Mouse (Mus musculus) layer of hippocampus, postnatal 36 days (tissue): ENCODE measurements around the gene Fbxo2. TPM values are rescaled to one million over a fixed set of nuclear protein-coding genes. Genes with fewer than 3 reads are reported as not detected.
A peak's percentile ranks its signal among the peaks of the same experiment; 100 is the strongest.
"Not testable (repeated sequence)": the region's sequence is repeated elsewhere in the genome, so short reads cannot be mapped to it uniquely, and the experiment has no call there.

Experiments used
- DNase-seq, 2 experiments: peaks; one replicate each; pipeline ENCODE4 v3.0.0; 2022
- total RNA-seq, 2 experiments: library from RNA; stranded (reverse); gene quantifications; 2 replicates each; pipeline ENCODE4 v1.2.3; 2021

The Fbxo2 gene
- total RNA-seq, 2 experiments from 2014 or later, result 91.4 to 102 TPM

DNA sequence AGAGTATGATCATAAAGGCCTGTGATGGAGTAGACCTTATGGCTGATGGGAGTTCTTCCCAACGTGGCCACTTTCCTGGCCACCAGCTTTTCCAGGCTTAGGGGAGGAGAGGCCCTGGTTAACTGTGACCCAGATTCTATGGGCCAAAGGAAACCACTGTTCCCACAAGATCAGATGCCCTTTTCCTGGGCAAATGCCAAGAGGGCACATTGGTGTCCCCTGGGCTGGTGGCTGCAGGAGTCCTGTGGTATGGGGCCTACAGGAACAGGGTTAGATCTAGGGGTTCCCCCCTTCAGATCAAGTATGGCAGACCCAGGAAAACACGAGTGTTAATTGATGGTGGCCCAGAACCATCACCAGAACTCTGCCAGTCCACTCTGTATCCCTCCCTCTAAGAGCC is 12.7 kb upstream of the Fbxo2 start:
- DNase-seq, result no peak

DNA sequence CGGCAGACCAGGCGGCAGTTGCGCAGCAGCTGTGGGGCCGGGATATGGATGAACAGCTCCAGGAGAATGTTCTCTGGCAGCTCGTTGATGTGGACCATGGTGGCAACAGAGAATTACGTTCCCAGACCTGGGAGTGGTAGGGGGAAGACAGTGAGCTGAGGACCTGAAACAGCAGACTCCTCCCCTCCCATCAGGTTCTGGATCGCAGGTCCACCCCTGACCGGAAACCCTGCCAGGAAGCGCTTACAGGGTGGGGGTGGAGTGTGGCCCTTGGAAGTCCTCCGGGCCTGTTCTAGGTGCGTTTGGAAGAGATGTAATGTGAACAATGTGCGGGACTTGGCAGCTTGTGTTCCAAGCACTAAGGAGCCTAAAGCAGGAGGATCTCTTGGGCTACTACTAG is 10.9 kb upstream of the Fbxo2 start:
- DNase-seq, result no peak

DNA sequence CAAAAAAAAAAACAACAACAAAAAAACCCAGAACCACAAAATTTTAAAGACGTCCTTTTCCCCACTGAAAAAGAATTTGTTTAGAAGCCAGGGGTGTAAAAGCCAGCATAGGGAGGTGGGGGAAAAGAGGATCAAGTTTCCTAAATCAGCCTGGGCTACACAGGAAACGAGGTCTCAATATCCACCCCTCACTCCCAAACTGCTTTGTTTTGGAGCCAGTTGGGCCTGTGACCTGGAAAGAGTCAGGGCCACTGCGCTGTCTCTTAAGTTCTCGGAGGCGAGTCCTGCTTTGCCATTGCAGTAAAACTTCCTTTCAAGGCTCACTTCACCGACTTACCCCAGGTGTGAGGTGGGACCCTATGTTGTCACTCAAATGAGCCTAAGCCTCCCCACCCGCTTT is 10.2 kb upstream of the Fbxo2 start:
- no peak for DNase-seq

DNA sequence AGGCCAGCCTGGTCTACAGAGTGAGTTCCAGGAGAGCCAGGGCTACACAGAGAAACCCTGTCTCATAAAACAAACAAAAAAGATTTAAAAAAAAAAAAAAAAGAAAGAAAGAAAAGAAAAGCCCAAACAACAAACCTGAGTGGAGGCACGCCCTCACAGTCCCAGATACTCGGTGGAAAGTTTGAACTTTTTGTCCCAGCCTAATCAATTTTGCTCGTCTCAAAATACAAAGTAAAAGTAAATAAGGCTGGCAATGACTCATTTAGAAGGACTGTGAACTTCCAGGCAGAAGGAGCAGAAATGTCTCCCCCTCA is 9.5 kb upstream of the Fbxo2 start:
- no peak for DNase-seq

DNA sequence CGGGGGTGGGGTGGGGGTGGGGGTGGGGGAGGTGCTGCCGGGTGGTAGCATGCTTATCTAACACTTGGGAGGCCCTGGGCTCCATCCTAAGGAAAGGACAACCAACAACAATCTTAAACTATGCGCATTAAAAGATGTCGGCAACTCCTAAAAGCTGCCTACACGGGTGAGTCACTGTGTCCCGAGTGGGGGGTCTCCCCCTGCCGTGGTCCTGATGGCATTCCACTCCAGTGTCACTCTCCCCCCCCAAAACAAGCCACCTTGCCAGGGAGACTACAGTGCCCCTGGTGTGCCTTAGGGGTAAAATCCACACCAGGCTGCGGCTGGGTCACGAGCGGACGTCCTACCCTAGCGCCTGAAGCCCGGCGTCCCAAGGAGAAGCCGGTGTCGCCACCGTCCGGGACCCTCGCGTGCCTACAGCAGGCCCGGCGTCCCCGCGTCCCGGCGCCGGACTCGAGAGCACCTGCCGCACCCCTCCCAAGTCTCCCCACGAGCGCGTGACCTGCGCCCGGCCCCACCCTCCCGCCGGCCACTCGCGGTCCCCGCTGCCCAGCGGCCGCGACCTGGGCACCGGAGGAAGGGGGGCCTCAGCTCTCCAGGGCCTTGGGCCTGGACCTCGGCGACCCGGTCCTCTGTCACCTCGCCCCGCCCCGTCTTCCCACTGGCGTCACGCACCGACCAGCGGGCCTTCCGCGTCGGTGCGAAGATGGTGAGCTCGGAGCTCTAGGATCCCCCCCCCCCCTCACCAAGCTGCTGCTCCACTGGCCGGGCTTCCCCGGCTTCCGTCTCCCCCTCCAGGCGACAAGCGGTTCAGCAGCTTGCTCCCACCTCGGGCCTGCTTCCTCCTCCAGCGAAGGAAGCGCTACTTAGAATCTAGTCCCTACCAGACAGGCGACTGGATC is 8.9 kb upstream of the Fbxo2 start, which contains the start of gene Fbxo6:
TSS of gene Fbxo6 (minus strand) at position 874 of the 902 bp plus-strand sequence.
- peak; percentile 81 for DNase-seq

DNA sequence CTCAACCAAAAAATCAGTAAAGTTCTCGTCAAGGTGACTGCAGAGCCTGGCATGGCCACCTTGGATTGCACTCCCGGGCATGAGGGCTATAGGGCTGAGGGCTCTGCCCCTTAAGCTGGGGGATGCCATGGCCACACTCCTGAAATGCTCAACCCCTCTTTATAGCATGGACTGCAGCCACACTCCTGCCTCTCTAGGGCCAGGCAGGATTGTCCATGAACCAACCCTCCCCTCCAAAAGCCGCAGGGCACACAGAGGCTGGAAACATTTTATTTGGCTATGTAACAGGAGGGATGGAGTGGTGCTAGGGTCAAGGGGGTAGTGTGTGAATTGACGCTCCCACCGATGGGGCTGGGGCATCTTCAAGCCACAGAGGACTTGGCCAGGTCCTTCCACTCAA is 7.9 kb upstream of the Fbxo2 start:
- no peak for DNase-seq

DNA sequence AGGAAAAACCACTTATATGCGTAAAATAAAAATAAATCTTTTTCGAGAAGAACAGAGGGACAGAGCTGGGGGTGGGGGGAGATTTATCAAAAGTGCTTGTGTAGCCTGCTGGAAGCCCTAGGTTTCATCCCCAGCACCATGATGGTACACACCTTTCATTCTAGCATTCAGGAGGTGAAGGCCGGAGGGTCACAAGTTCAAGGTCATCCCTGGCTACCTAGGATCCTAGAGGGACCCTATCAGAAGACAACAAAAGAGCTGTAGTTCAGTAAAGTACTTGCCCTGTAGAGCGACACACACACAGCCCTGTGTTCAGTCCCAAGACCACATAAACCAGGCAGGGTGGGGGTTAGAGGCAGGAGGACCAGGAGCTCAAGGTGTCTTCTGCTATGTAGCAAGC is 6.4 kb upstream of the Fbxo2 start:
- DNase-seq, result no peak

DNA sequence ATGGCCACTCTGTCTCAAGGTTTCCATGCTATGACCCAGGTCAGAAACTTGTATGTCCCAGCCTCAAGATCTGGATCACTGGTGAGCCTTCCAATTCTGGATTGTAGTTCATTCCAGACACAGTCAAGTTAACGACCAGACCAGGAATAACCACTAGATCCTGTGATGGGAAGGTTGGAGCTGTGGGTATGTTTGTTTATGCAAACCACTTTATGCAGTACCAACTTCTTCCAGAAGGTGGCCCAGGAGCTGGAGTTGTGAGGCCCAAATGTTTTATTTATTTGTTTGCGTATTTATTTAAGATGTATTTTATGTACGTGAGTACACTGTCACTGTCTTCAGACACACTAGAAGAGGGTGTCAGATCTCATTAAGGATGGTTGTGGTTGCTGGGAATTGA is 5.4 kb upstream of the Fbxo2 start:
- DNase-seq, result no peak

DNA sequence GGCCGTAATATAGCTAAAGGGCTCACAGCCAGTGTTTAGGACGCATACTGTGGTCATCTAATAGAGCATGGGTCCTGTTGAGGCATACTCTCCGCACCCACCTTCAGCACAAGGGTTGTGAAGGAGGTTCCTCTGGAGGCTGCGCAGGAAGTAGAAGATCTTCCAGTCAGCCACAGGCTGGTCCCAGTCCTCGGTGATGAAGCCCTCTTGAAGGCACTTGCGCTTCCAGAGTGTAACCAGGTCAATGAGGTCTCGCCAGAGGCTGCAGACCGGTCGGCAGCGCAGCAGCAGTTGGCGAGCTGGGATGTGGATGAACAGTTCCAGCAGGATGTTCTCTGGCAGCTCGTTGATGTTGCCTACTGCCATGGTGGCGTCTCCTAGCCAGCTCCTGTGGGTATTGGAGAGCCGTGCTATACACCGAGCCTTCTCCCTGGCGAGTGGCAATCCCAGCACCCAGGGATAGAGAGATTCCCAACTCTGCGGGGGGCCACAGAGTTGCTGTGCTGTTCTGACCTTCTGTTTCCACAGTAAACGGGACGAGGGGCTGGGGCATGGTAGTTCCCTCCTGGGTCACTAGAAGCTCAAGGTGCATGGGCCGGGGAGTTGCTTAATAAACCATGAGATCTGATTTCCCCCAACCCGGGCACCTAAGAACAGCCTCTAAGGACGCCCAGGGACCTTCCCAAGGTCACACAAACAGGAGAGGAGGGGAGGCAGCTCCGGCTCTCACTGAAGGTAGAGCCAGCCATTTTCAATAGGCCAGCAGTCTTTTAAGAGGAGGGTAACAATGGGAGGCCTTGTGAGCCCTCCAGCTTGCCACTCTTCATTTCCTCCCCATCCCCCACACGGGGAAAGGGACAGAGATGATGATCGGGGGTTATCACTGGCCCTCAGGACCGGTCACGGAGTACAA is 1.7 kb upstream of the Fbxo2 start:
- DNase-seq, result peak; percentile 56 to 61

DNA sequence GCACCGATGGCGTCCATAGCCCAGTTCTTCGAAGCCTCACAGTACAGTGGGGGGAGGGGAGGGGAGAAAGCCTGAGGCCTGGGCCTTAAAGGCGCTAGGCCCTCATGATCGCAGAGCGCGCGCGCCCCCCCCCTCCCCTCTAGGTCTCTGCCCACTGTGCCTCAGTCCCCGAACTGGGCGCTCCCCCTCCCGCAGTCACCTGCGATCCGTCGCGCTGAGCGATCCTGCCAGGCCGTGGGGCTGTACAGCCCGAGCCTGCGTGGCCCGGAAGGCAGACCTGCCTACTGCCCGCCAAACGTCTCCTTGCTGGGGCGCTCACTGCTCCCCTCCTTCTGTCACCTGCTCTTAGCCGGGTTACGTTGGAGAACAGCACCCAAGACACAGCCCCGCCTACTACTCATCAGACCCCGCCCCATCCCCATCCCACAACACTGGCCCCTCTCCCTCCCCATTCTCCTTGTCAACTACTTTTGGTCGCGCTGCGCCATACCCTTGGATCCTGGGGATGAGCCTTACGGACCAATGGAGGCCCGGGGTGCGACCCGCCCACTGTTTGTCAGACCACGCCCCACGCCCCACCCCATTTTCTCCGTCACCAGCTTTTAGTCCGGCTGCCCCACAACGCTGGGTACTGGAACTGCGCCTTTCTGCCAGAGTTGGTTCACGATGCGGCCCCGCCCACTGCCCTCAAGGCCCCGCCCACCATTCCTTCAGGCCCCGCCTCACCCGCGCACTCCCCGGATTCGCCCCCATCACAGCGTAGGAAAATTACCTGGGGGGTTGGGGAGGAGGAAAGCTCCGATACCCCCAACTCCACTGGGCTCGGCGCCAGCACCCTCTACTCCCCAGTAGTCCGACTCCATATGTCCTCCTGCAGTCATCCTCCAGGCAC is 631 bp upstream of the Fbxo2 start:
- peak; percentile 97 to 98 for DNase-seq

DNA sequence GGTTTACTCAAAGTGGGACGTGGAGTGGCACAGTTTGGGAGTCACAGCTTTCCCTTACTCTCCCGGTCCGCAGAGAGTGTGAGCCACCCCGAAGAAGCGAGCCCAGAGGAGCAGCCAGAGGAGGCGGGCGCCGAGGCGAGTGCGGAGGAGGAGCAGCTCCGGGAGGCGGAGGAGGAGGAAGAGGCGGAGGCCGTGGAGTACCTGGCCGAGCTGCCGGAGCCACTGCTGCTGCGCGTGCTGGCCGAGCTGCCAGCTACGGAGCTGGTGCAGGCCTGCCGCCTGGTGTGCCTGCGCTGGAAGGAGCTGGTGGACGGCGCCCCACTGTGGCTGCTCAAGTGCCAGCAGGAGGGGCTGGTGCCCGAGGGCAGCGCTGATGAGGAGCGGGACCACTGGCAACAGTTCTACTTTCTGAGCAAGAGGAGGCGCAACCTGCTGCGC is 3.6 kb downstream of the Fbxo2 start:
- peak; percentile 76 to 87 for DNase-seq

DNA sequence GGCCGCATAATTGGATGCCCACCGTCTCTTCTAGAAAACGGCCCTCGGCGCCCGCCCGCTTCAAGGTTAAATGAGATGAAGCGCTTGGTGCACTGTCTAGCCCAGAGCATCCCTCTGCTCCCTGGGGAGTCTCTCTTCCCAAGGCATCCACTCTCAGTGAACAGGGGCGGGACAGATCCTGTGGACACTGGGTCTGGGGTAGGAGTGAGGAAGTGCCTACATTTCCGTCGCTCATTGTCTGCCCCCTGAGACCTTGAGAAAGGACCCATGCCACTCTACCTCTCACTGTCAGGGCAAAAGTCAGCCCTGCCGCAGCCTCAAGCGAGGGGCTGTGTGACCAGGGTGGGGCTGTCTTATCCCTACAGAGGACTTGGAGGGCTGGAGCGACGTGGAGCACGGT is 4.0 kb downstream of the Fbxo2 start:
- no peak for DNase-seq

DNA sequence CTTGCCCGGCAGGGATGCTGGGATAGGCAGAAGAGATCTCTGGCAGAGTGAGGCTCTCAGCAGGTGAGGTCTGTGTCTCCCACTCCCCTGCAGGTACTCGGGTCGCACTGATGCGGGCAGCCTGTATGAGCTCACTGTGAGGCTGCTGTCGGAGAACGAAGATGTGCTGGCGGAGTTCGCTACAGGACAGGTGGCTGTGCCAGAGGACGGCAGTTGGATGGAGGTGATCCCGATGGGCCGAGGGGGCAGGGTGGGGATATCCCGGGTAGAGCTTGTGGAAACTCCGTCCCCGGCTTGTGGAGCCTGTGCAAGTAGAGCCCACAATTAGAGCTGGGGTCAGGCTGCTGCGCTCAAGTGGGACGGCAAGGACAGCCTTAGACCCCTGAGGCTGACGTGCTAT is 5.1 kb downstream of the Fbxo2 start:
- DNase-seq, result no peak

DNA sequence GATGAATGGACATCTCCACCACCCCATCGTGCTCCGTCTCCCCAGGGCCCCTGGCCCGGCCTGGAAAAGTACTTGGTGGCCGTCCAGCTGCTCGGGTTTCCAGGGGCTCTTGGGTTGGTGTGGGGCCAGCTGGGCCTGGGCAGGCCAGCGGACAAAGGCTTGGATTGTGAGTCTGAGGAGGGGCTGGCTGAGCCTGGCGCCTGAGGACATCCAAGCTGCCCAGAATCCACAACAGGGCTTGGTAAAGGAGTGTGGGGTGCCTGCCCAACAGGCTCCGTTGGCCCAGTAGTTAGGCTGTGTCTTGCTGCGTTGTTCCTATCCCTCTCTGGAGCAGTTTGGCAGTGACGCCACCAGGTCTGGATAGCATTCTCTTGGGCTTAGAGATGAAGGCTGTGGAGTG is 6.0 kb downstream of the Fbxo2 start:
- DNase-seq, result peak; percentile 87

DNA sequence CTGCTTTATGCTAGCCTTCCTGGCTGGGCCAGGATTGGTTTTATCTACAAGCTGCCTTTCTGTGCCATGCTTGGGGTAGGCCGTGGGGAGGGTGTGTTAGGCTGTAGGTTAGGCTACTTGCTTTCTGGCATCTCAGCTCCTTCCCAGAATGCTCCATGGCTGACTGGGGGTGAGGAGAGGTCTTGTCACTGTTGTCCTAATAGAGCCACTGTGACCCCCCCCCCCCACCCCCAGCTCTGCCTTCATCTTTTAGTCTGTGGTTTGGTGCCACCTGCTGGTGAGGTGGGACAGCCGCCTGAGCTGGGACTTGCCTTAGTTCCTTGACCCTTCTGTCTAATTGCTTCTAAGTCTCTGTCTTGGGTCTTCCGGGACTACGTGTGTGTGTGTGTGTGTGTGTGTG is 6.6 kb downstream of the Fbxo2 start:
- peak; percentile 45 to 61 for DNase-seq

DNA sequence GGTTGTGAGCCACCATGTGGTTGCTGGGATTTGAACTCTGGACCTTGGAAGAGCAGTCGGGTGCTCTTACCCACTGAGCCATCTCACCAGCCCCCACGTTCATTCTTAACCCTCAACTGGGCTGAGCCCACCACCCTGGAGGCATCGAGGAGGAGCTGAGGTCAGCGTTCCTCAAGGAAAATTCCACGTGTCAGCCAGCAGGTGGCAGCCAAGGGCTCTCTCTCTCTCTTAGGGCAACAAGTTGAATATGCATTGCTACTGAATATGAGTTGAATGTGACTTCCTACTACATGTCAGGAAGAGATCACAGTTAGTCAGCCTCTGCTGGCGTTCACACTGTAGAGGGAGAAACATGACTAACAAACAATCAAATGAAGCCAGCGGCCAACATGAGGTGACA is 7.9 kb downstream of the Fbxo2 start:
- peak; percentile 45 to 56 for DNase-seq

DNA sequence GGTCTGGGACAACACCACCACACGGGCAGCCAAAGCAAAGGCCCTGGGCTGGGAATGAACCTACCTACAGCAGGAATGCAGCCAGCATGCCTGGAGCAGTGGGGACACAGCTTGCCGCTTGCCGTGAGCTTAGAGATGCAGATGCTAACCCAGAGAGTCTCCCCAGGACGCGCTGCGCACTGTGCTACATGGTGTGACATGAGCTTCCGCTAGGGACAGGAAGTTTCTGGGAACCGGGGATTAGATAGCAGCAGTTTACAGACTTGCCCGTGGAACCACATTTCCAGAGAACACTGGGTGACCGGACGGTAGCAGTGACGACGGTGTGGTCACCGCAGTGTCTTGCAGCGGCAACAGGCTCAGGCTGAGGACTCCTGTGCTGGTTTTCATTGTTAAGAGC is 9.2 kb downstream of the Fbxo2 start:
- DNase-seq, result no peak

DNA sequence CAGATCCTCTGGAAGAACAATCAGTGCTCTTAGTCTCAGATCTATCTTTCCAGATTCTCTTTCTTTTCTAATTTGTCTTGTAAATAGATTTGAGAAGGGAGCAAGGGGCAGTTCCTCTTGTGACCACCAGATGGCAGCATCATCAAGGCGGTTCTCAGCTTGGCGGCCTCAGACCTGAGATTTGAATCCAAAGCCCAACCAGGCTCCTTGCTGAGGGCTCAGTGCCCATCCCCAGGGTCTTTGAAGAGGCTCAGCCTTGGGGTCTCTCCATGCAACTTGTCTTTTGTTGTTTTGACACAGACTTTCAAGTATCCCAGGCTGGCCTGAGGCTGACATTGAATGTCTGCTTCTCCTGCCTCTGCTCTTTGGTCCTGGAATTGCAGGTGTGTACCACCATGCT is 10.4 kb downstream of the Fbxo2 start:
- DNase-seq, result peak; percentile 48 to 63

DNA sequence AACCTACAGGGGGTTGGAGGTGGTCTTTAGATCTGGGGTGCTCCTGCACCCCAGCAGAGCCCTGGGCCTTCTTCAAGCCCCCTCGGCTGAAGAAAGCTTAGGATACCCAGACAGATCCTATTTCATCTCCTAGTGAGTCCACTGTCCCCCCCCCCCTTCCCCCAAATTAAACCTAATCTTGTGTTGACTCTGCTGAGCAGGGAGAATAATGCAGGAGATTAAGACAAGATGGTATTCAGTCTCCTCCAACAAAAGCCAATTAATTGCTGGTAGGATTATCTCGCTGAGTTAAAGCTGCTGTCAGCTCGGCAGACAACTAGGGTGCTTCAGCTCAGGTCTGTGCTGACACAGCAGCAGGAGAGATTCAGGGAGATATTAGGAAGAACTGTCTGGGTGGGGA is 10.8 kb downstream of the Fbxo2 start:
- no peak for DNase-seq

DNA sequence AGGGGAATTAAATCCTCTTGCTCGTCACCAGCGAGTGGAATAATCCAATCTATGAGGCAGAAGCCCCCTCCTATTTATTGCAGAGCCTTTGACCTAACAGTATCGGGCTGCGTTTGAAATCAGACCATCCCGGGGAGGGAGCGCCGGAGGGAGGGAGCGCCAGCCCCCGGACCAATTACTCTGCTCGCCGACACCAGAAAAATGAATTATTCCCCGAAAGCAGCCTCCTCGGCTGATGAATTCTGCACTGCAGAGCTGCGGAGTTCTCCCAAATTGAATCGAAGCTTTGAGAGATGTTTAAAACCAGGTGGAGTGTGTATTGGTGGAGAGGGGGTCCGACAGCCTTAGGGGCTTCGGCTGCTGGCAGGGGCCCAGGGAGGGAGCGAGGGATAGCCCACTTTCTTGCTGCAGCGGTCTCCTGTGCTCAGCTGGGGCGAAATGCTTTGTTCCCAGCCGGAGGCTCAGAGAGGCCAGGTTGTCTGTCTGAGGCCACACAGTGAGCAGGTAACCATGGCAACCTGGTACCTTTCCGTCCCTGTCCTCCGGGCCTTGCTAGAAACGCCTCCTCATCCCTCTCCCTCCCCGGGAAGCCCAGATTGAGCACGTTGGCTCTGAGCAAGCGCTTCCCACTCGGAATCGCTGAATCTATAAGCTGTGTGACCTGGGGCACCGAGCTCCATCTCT is 13.5 kb downstream of the Fbxo2 start:
- DNase-seq, result peak; percentile 52 to 55

DNA sequence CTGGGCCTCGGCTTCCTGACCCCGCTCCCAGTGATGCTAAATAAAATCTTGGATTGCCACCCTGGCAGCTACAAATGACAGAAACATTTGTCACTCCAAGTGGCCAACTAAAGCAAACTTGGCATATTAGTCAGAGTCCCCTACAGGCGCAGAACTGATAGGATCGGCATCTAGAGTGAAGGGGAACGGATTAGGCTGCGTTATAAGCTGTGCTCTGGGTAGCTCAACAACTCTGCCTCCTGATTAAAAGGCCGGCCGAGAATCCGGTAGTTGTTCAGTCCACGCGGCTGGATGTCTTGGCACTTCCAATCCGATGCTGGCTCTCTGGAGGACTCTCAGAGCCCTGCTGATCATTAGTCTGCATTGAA is 14.1 kb downstream of the Fbxo2 start:
- DNase-seq, result no peak

DNA sequence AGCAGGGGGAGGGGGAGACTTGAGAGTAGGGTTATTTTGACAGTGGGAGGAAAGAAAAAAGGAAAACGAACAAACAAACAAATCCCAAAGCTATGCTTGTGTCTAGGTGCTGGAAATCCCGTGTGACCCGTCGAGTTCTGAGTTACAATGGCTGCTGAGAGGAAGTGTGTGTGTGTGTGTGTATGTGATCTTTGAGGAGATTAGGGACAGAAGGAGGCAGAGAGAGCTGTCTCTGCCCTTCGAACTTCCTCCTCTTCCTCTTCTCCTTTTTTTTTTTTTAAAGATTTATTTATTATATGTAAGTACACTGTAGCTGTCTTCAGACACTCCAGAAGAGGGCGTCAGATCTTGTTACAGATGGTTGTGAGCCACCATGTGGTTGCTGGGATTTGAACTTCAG is 16.2 kb downstream of the Fbxo2 start:
- DNase-seq, result not testable (repeated sequence)
